Mouse (Mus musculus) heart, embryonic 16.5 days (tissue): ENCODE measurements around the gene Fbxo21. TPM values are rescaled to one million over a fixed set of nuclear protein-coding genes. Genes with fewer than 3 reads are reported as not detected.

ENCODE experiments used
- ATAC-seq: fragments of 200-750 bp; cut with Nextera tagmentation; replicated peaks from 2 replicates; pipeline ENCODE4 v1.8.0; 2017; ENCODE audit warnings: moderate number of reproducible peaks; ENCODE audit not compliant: insufficient read depth, low FRiP score; ENCODE audit errors: extremely low read depth
- H3K27ac ChIP-seq: fragments of 300-500 bp; sonication (generic); 2 replicates; pipeline ENCODE4 v1.5.1; 2014; ENCODE audit warnings: mild to moderate bottlenecking, low read length, control low read depth, moderate library complexity
- H3K27me3 ChIP-seq: fragments of 300-500 bp; sonication (generic); 2 replicates; pipeline ENCODE4 v1.6.1; 2014; ENCODE audit warnings: low read length, mixed read lengths; ENCODE audit not compliant: control insufficient read depth, insufficient read depth
- H3K36me3 ChIP-seq: fragments of 300-500 bp; sonication (generic); 2 replicates; pipeline ENCODE4 v1.6.1; 2014; ENCODE audit not compliant: control insufficient read depth, insufficient read depth
- H3K4me1 ChIP-seq: fragments of 300-500 bp; sonication (generic); 2 replicates; pipeline ENCODE4 v1.6.1; 2014; ENCODE audit warnings: low read length, mixed read lengths; ENCODE audit not compliant: control insufficient read depth, insufficient read depth
- H3K4me2 ChIP-seq: fragments of 300-500 bp; sonication (generic); 2 replicates; pipeline ENCODE4 v1.6.1; 2014; ENCODE audit warnings: low read depth, mild to moderate bottlenecking, control low read depth, low read length
- H3K4me3 ChIP-seq: fragments of 300-500 bp; sonication (generic); 2 replicates; pipeline ENCODE4 v1.5.1; 2014; ENCODE audit warnings: mild to moderate bottlenecking, control low read depth, low read length
- H3K9ac ChIP-seq: fragments of 300-500 bp; sonication (generic); 2 replicates; pipeline ENCODE4 v1.6.1; 2014; ENCODE audit warnings: low read length, control low read depth
- H3K9me3 ChIP-seq: fragments of 300-500 bp; sonication (generic); replicated peaks from 2 replicates; pipeline ENCODE4 v1.6.1; 2016; ENCODE audit warnings: low read length; ENCODE audit not compliant: control insufficient read depth
- WGBS: fragments of 180-500 bp; shearing (Covaris S2); extraction: QIAGEN DNeasy Blood & Tissue Kit; methylation state at CpG from one replicate; pipeline ENCODE4 v1.1.7; 2014; 5-methylcytosine and 5-hydroxymethylcytosine counted together
- polyA plus RNA-seq: library from polyadenylated mRNA; unstranded; fragments of >200 nt; fragmentation: Nextera tagmentation; extraction: Ambion mirVana; gene quantifications from 2 replicates; pipeline ENCODE4 v1.2.1, GENCODE M21; 2015

Fbxo21 gene
- polyA plus RNA-seq, 1 experiment from 2014 or later = 51.5 TPM

DNA sequence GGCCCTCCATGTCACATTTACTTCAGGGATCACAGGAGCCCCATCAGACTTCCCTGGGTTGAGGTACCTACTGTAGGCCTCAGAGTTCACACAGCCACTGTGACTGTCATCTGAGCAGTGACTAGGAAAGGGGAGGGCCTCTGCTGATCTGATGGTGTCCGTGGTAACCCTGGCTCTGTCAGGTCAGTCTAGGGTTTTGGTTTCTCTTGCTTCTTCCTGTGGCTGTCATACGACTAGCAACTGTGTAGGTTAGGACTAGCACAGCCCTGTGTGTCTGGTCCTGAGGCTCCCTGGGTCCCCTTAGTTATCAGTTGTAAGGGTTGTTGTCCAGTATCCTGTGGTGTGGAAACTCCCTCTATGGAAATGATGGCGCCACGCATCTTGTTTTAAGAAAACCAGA lies 74.2 kb downstream of the Fbxo21 start:
- no peaks in the 10 kb centered on the region for H3K27me3 ChIP-seq
- H3K9ac ChIP-seq = no peak overlapping the region
- no peaks in the 10 kb centered on the region for H3K9me3 ChIP-seq
- 69% methylated on average over 4 of the region's 4 CpGs for WGBS
- H3K27ac ChIP-seq = no peak overlapping the region
- no peak for ATAC-seq
- H3K4me3 ChIP-seq = no peak overlapping the region
- peaks cover 7% of the 10 kb centered on the region; the same call in 1 of the 2 replicates for H3K4me1 ChIP-seq
- no peaks in the 10 kb centered on the region for H3K36me3 ChIP-seq
- no peak overlapping the region for H3K4me2 ChIP-seq

DNA sequence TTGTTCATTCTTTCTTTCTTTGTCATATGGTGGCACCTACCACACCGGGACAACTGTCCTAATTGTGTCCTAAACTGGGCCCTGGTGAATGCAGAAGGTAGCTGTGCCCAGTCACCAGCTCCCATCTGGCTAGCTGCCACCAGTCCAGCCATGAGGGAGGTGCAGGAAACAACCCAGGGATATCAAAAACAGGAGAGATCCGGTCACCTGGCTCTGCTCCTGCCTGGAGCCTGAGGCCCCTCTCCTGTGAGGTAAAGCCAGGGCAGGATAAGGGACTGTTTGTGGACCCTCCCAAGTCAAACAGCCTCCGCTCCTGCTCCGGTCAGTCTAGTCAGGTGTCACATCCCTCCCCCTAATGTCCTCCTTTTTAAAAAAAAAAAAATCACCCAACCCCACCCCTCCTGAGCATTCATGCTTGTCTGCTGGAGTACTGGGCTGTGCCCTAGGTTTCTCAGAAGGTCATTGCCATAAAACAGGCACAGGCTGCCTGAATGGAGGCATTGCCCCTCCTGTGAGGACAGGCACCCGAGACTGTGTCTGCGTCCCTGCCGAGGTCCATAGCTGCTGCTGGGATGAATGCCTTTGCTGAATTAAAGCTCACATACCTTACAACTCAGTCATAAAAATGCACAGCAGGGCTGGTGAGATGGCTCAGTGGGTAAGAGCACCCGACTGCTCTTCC lies 75.6 kb downstream of the Fbxo21 start:
- H3K9ac ChIP-seq = no peak overlapping the region
- H3K27ac ChIP-seq = no peak overlapping the region
- H3K9me3 ChIP-seq = no peaks in the 10 kb centered on the region
- no peak overlapping the region for H3K4me3 ChIP-seq
- WGBS = 58% methylated on average over 8 of the region's 8 CpGs
- H3K27me3 ChIP-seq = no peaks in the 10 kb centered on the region
- no peaks in the 10 kb centered on the region for H3K36me3 ChIP-seq
- peak; percentile 23; the same call in 1 of the 2 replicates for ATAC-seq
- no peak overlapping the region for H3K4me2 ChIP-seq
- H3K4me1 ChIP-seq = peaks cover 11% of the 10 kb centered on the region

DNA sequence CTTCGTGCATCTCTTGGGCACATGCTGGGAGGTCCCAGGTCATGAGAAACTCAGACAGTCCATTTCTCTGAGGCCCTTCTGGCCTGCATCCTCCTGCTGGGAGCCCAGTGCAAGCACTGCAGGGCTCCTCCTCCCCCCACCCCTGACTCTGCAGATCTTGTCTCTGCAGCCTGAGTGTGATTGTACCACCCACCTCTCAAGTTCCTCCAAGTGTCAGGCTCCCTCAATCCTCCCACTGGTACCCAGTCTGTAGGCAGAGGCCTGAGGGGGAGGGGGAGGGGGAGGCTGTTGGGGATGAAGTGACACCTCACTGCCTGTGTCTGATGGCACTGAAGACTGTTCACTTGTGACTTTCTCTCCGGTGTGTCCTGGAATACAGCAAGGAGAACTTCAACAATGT lies 76.7 kb downstream of the Fbxo21 start:
- no peak for ATAC-seq
- WGBS = 85% methylated on average over 2 of the region's 2 CpGs

DNA sequence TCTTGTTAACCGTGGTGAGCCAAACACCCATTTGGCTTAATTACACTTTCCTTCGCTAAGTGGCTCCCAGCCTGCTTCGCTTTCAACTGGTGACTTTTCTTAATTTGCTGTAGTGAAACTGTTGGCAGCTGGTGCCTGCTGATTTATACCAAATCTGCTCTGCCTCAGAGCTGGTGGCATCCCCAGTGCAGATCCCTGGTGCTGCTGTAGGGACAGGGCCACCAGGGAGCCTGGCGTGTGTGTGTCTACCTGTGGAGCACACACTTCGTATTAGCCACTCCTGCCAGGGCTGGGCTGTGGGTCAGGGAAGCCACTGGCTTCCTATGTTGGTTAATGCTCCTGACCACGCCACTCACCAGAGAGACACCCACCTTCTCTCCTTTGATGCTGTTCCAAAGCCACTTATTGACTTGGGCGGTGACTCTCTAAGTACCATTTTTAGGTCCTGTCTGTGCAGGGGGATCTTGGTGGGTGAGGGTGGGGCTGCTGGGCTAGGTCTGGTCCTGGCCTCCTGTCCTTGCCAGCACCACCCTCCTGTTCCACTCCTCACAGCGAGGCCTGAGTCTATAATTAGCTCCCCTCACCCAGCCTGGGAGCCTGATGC lies 81.1 kb downstream of the Fbxo21 start:
- Histone ChIP-seq H3K9ac (no peak overlapping the region), H3K4me2 (no peak overlapping the region), H3K36me3 (no peaks in the 10 kb centered on the region; the same call in 1 of the 2 replicates), H3K27ac (peak overlapping the region; percentile 80), H3K27me3 (no peaks in the 10 kb centered on the region), H3K9me3 (no peaks in the 10 kb centered on the region), H3K4me1 (peaks cover 26% of the 10 kb centered on the region), H3K4me3 (no peak overlapping the region)
- 30% methylated on average over 8 of the region's 8 CpGs for WGBS
- peak; percentile 90 for ATAC-seq

More for the DNA sequence above, 76.7 kb downstream of the Fbxo21 start:
- H3K4me2 ChIP-seq = no peak overlapping the region
- peaks cover 20% of the 10 kb centered on the region for H3K4me1 ChIP-seq
- no peaks in the 10 kb centered on the region for H3K27me3 ChIP-seq
- H3K27ac ChIP-seq = no peak overlapping the region
- H3K36me3 ChIP-seq = no peaks in the 10 kb centered on the region
- no peaks in the 10 kb centered on the region for H3K9me3 ChIP-seq
- H3K4me3 ChIP-seq = no peak overlapping the region
- H3K9ac ChIP-seq = no peak overlapping the region

DNA sequence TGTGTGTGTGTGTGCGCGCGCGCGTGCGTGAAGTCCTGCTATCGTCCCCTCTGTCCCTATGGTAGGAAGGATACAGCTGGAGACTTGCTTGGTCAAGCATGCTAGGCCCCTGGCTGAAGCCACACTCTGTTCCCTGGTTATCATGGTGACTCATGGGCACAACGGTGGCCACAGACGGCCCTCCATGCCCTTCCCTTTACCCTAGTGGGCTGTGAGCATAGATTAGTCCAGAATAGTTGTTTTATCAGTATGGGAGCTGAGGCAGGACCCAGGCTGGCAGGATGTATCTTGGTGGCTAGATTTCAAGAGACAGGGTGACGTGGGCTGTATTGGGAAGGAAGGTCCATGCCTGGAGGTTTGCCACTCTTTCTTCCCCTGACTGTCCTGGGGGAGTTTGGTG lies 82.3 kb downstream of the Fbxo21 start:
- peak overlapping the region; percentile 80 for H3K27ac ChIP-seq
- no peaks in the 10 kb centered on the region for H3K9me3 ChIP-seq
- H3K4me2 ChIP-seq = no peak overlapping the region
- no peak overlapping the region for H3K9ac ChIP-seq
- no peak overlapping the region for H3K4me3 ChIP-seq
- H3K36me3 ChIP-seq = no peaks in the 10 kb centered on the region; the same call in 1 of the 2 replicates
- ATAC-seq = no peak
- 66% methylated on average over 10 of the region's 10 CpGs for WGBS
- no peaks in the 10 kb centered on the region for H3K27me3 ChIP-seq
- H3K4me1 ChIP-seq = peaks cover 26% of the 10 kb centered on the region

DNA sequence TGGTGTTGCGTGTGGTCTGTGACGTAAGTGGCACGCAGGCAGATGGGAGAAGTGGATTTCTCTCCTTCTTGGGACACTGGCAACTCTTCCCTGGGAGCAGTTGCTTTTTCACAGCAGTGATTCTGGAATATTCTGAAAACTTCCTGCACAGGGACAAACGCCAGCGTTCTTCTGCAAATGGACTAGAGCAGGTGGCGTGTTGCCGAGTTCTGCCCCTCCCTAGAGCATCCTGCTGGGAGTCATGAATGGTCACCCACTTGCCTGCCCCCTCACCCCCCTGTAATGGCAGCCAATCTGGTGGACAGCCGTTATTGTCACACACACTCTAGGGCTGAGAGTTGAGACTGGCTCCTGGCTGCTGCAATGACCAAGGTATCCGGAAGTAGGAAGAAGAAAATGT lies 83.1 kb downstream of the Fbxo21 start:
- Histone ChIP-seq H3K9me3 (no peaks in the 10 kb centered on the region), H3K9ac (no peak overlapping the region), H3K4me1 (peaks cover 26% of the 10 kb centered on the region), H3K27me3 (no peaks in the 10 kb centered on the region), H3K36me3 (no peaks in the 10 kb centered on the region; the same call in 1 of the 2 replicates), H3K4me2 (no peak overlapping the region), H3K4me3 (no peak overlapping the region), H3K27ac (no peak overlapping the region)
- 84% methylated on average over 9 of the region's 9 CpGs for WGBS
- ATAC-seq = no peak

Other genes with a start within 250 kb of the Fbxo21 start
- 0.06 and 0.24 TPM in 2 replicates for gene Nos1, start 195.7 kb upstream of the Fbxo21 start, polyA plus RNA-seq
- 9.8 and 10.6 TPM in 2 replicates for gene Tesc, start 51.0 kb downstream of the Fbxo21 start, polyA plus RNA-seq
- 18.6 and 21.6 TPM in 2 replicates for gene Fbxw8, start 178.7 kb downstream of the Fbxo21 start, polyA plus RNA-seq
- 0.08 TPM in 1 of 2 replicates, not detected in the other for gene Hrk, start 187.9 kb downstream of the Fbxo21 start, polyA plus RNA-seq